Mouse (Mus musculus) ES-E14 (cell line): ENCODE measurements at regions not wholly inside any gene's neighbourhood (a gene's known extent, or its start where the extent isn't known, plus 50 kb on each side); places are given as distances from the start of the nearest gene placed in this dataset.

Source experiments
- DNase-seq: peaks from one replicate; pipeline ENCODE4 v3.0.0-alpha.2; 2013; ENCODE audit warnings: low read depth, low spot score
- H3K27ac ChIP-seq: 2 replicates; pipeline ENCODE4 v1.5.1; 2012; ENCODE audit warnings: low read depth, mild to moderate bottlenecking, low read length, moderate library complexity, mixed read lengths; ENCODE audit not compliant: poor library complexity, insufficient read depth, severe bottlenecking
- H3K36me3 ChIP-seq: 2 replicates; pipeline ENCODE4 v1.6.1; 2012; ENCODE audit warnings: mild to moderate bottlenecking, low read length, moderate library complexity, mixed read lengths; ENCODE audit not compliant: control insufficient read depth, poor library complexity, insufficient read depth, severe bottlenecking
- H3K4me1 ChIP-seq, 2 experiments: fragments of 150-350 bp in 1 of 2; sonication (generic) in 1 of 2; 2 replicates each; pipeline ENCODE4 v1.6.1; 2012; ENCODE audit warnings: low read length in 2 of 2, mild to moderate bottlenecking in 1 of 2, mixed read lengths in 1 of 2; ENCODE audit not compliant: control insufficient read depth in 2 of 2, insufficient read depth in 2 of 2, poor library complexity in 1 of 2
- H3K4me3 ChIP-seq, 2 experiments: fragments of 150-350 bp in 1 of 2; sonication (generic) in 1 of 2; 2 replicates each; pipeline ENCODE4 v1.5.1; 2012; ENCODE audit warnings: low read length in 2 of 2, low read depth in 1 of 2, mild to moderate bottlenecking in 1 of 2, mixed read lengths in 1 of 2; ENCODE audit not compliant: insufficient read depth in 1 of 2, poor library complexity in 1 of 2, severe bottlenecking in 1 of 2
- H3K9ac ChIP-seq: 2 replicates; pipeline ENCODE4 v1.6.1; 2012; ENCODE audit warnings: low read depth, mild to moderate bottlenecking, low read length, mixed read lengths; ENCODE audit not compliant: poor library complexity, insufficient read depth, severe bottlenecking
- H3K9me3 ChIP-seq: fragments of 150-350 bp; sonication (generic); 2 replicates; pipeline ENCODE4 v1.6.1; 2012; ENCODE audit warnings: low read depth, mild to moderate bottlenecking, low read length; ENCODE audit not compliant: control insufficient read depth, insufficient read depth
- CHD2 ChIP-seq: IDR thresholded peaks from 2 replicates; pipeline ENCODE4 v1.6.1; 2014; ENCODE audit warnings: mild to moderate bottlenecking, low read depth, low read length, inconsistent platforms
- HCFC1 ChIP-seq: IDR thresholded peaks from 2 replicates; pipeline ENCODE4 v1.6.1; 2012; ENCODE audit warnings: low read length, inconsistent platforms, borderline replicate concordance; ENCODE audit not compliant: insufficient read depth
- MAFK ChIP-seq: IDR thresholded peaks from 2 replicates; pipeline ENCODE4 v1.6.1; 2014; ENCODE audit warnings: mild to moderate bottlenecking, low read depth, low read length, inconsistent platforms; ENCODE audit not compliant: insufficient read depth
- ZC3H11A ChIP-seq: IDR thresholded peaks from 2 replicates; pipeline ENCODE4 v1.6.1; 2012; ENCODE audit warnings: low read depth, mild to moderate bottlenecking, inconsistent platforms, low read length, borderline replicate concordance
- ZNF384 ChIP-seq: IDR thresholded peaks from 2 replicates; pipeline ENCODE4 v1.6.1; 2012; ENCODE audit warnings: low read depth, low read length, inconsistent platforms
- in situ Hi-C, 2 experiments: fragments of 600-800 bp; cut with MboI; formaldehyde crosslinking; loops; one replicate each; pipeline ENCODE4 v1.15.1; 2025; ENCODE audit warnings: low sequenced_read_pairs in 2 of 2, inconsistent platforms in 1 of 2; ENCODE audit not compliant: unreplicated experiment in 2 of 2

DNA sequence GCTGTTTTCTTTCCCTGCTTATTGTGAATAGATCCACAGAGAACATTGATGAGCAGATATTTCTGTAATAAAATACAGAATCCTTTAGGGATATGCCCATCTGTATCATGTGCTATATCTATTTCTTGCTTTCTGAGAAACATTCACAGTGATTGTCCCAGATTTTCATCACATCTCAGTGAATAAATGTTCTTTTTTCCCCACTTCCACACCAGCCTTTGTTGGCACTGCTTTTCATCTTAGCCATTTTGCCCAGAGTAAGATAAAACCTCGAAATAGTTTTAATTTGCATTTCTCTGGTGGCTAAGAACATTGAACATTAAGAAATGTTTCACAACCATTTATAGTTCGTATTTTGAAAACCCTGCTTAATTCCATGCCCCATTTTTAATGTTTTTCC, 195.7 kb upstream of the Gm11232 start:
- Histone ChIP-seq H3K4me1 (no peaks in the 10 kb centered on the region), H3K9ac (no peak overlapping the region), H3K4me3 (no peak overlapping the region), H3K9me3 (no peaks in the 10 kb centered on the region), H3K27ac (no peak overlapping the region), H3K36me3 (no peaks in the 10 kb centered on the region)
- no peak for TF ChIP-seq CHD2
- TF ChIP-seq MAFK = no peak
- no peak for TF ChIP-seq HCFC1
- TF ChIP-seq ZC3H11A = no peak
- TF ChIP-seq ZNF384 = no peak
- in situ Hi-C loops = no loop called here
- DNase-seq = no peak

DNA sequence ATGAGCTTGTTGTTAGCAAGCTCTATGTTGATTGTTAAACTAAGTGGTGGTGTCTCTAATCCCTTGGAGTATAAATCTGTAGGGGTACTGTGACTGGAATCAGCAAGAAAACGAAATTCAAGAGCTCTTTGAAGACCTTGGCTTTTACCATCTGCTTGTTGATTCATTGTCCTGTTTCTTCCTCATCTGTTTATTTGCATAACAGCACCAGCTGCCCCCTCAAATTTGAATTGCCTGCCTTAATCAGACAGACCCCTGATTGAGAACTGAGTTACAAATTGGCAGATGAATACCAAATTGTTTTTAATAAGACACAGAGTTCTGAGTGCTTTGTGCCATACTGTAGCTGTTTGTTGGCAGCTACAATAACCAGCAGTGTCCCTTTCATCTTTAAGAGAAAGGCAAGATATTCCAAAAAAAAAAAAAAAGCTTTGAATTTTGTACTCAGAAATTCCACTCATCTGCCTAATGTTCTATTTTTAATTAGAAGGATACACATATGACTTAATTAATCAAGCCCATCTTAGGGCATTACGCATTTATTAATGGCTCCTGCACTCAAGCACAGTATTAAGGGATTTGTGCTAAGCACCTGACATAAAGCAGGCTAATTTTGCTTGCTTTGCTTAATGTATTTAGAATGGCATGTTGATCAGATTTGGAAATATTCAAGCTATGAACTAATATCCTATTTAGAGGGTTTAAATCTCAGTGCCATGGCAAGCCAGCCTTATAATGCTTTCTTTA, 175.6 kb upstream of the Gm11232 start:
- TF ChIP-seq ZC3H11A = no peak
- no peak for TF ChIP-seq CHD2
- TF ChIP-seq HCFC1 = no peak
- no peak for TF ChIP-seq MAFK
- no peak for TF ChIP-seq ZNF384
- Histone ChIP-seq H3K4me3 (no peak overlapping the region), H3K4me1 (no peaks in the 10 kb centered on the region), H3K27ac (no peak overlapping the region), H3K36me3 (no peaks in the 10 kb centered on the region), H3K9me3 (no peaks in the 10 kb centered on the region), H3K9ac (no peak overlapping the region)
- no peak for DNase-seq
- in situ Hi-C loops = no loop called here

DNA sequence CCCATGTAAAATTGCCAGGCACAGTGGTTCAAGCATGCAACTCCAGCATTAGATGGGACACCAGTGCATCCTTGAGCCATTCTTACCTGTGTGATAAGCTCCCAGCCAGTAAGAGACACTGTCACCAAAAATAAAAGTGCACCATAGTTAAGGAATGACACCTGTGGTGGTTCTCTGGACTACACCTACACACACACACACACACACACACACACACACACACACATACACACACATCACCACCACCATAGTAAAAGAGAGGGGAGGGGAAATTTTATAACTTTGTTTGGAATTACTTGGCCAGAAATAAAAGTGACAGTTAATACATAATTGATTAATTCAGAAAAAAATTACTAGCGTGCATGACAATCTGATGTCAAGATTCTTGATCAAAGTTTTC, 175.1 kb upstream of the Gm11232 start:
- H3K4me3 ChIP-seq = no peak overlapping the region
- H3K27ac ChIP-seq = no peak overlapping the region
- in situ Hi-C loops = no loop called here
- H3K9ac ChIP-seq = no peak overlapping the region
- H3K9me3 ChIP-seq = no peaks in the 10 kb centered on the region
- no peaks in the 10 kb centered on the region for H3K36me3 ChIP-seq
- TF ChIP-seq HCFC1 (no peak), MAFK (no peak), CHD2 (no peak), ZC3H11A (no peak), ZNF384 (no peak)
- H3K4me1 ChIP-seq = no peaks in the 10 kb centered on the region
- no peak for DNase-seq

DNA sequence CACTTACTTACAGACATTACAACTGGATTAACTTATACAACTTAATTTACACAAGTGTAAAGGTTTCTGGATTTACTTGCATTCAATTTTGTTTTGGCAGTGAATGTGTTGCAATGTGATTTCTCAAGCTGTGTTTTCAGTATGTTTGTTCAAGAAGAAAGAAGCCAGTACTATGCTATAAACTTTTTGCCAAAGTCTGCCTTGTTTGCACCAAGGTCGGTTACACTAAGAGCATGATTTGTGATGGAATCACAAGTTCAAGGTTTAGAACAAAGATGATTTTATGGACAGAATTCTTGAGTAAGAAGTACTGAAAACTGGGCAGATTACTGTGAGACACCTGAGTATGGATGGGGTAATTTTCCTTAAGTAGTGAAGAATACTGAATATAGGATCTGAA, 153.8 kb upstream of the Gm11232 start:
- no peaks in the 10 kb centered on the region for H3K9me3 ChIP-seq
- no peak for DNase-seq
- no peaks in the 10 kb centered on the region for H3K4me1 ChIP-seq
- no peak overlapping the region for H3K27ac ChIP-seq
- no peak overlapping the region for H3K4me3 ChIP-seq
- TF ChIP-seq ZC3H11A (no peak), MAFK (no peak), CHD2 (no peak), ZNF384 (no peak), HCFC1 (no peak)
- in situ Hi-C loops = no loop called here
- H3K9ac ChIP-seq = no peak overlapping the region
- H3K36me3 ChIP-seq = no peaks in the 10 kb centered on the region

DNA sequence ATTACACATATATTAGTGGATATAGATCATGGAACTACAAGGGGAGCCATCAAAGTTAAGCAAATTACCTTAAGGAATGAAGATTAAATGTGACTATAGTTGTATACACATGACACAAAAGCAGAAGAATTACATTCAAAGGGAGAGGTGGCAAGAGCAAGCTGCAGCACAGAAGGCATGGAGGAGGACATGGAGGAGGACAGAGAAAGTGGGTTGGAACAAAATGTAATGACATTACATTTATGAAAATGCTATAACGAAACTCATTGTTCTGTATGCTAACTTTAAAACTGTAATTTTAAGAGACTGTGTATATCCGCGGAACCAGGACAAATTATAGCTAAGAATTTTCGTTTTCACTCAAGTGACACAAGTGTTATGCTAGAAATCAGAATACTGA, 117.9 kb upstream of the Gm11232 start:
- no peak for DNase-seq
- H3K9me3 ChIP-seq = 0 out of 2 replicates have a peak, but pooled peaks cover 1% of the 10 kb centered on the region
- no peaks in the 10 kb centered on the region for H3K4me1 ChIP-seq
- no peaks in the 10 kb centered on the region for H3K36me3 ChIP-seq
- in situ Hi-C loops = no loop called here
- TF ChIP-seq ZC3H11A (no peak), CHD2 (no peak), MAFK (no peak), HCFC1 (no peak), ZNF384 (no peak)
- H3K9ac ChIP-seq = no peak overlapping the region
- no peak overlapping the region for H3K27ac ChIP-seq
- peak overlapping the region; percentile 44 to 45 for H3K4me3 ChIP-seq
